Mouse (Mus musculus) subcutaneous adipose tissue, adult 2 months (tissue): ENCODE measurements around the gene Impg2. TPM values are rescaled to one million over a fixed set of nuclear protein-coding genes. Genes with fewer than 3 reads are reported as not detected.

Source experiments
- polyA plus RNA-seq: library from polyadenylated mRNA; depleted of rRNA; stranded (reverse); fragments of >200 nt; gene quantifications from 2 replicates; pipeline ENCODE4 v1.2.3, GENCODE M21; 2012; ENCODE audit warnings: low replicate concordance; rRNA removed

The Impg2 gene
- 0.10 and 0.21 TPM in 2 replicates for polyA plus RNA-seq

DNA sequence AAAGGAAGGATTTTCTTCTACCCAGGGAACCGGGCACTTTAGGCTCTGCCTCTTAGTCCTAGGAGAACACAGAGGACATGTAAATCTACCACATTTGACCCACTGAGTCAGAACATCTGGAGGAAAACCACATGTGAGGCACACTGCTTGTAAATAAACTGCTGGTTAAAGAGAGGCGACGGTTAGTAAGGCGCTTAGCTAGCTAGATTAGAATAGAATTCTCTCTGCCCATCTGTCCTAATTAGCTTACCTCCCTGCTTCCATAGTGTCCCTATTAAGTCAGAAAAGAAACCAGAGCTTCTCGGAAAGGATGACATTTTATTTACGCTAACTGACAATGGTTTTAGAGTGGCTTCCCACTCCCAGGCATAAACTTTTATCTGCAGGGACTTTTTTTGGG, at the start of gene Impg2:
Impg2 (plus strand) TSS at position 263 of the 400 bp plus-strand sequence.

Other genes with a start within 250 kb of the Impg2 start
- gene Rpl24, start 238.0 kb upstream of the Impg2 start, polyA plus RNA-seq: 137 and 208 TPM in 2 replicates
- gene Zbtb11, start 230.4 kb upstream of the Impg2 start, polyA plus RNA-seq: 2.8 and 5.6 TPM in 2 replicates
- gene Pcnp, start 174.6 kb upstream of the Impg2 start, polyA plus RNA-seq: 19.4 and 25.6 TPM in 2 replicates
- 2.0 and 4.0 TPM in 2 replicates for gene Trmt10c, start 166.5 kb upstream of the Impg2 start, polyA plus RNA-seq
- 3.5 and 5.7 TPM in 2 replicates for gene Senp7, start 156.0 kb upstream of the Impg2 start, polyA plus RNA-seq